Mouse (Mus musculus) hindbrain, embryonic 11.5 days (tissue): ENCODE data around the gene Fscn2. TPM values are rescaled to one million over a fixed set of nuclear protein-coding genes. Genes with fewer than 3 reads are reported as not detected.

Experiments used
- ATAC-seq: fragments of 200-750 bp; cut with Nextera tagmentation; 2 replicates; pipeline ENCODE4 v1.8.0; 2017; ENCODE audit warnings: mild to moderate bottlenecking, moderate TSS enrichment, moderate library complexity; ENCODE audit not compliant: low FRiP score
- DNase-seq: peaks from one replicate; pipeline ENCODE4 v3.0.0-alpha.2; 2015; ENCODE audit warnings: low spot score
- H3K27ac ChIP-seq: fragments of 300-500 bp; sonication (generic); 2 replicates; pipeline ENCODE4 v1.5.1; 2014; ENCODE audit warnings: mild to moderate bottlenecking, low read depth, low read length
- H3K27me3 ChIP-seq: fragments of 300-500 bp; sonication (generic); 2 replicates; pipeline ENCODE4 v1.6.1; 2014; ENCODE audit warnings: mild to moderate bottlenecking, low read length, moderate library complexity, mixed read lengths; ENCODE audit not compliant: control insufficient read depth, insufficient read depth
- H3K36me3 ChIP-seq: fragments of 300-500 bp; sonication (generic); 2 replicates; pipeline ENCODE4 v1.6.1; 2014; ENCODE audit warnings: mild to moderate bottlenecking, low read length, moderate library complexity, mixed read lengths; ENCODE audit not compliant: control insufficient read depth, insufficient read depth
- H3K4me1 ChIP-seq: fragments of 300-500 bp; sonication (generic); replicated peaks from 2 replicates; pipeline ENCODE4 v1.6.1; 2014; ENCODE audit warnings: low read length, mixed read lengths; ENCODE audit not compliant: control insufficient read depth, insufficient read depth
- H3K4me2 ChIP-seq: fragments of 300-500 bp; sonication (generic); replicated peaks from 2 replicates; pipeline ENCODE4 v1.6.1; 2014; ENCODE audit warnings: mild to moderate bottlenecking, low read depth, low read length
- H3K4me3 ChIP-seq: fragments of 300-500 bp; sonication (generic); 2 replicates; pipeline ENCODE4 v1.5.1; 2014; ENCODE audit warnings: low read depth, low read length
- H3K9ac ChIP-seq: fragments of 300-500 bp; sonication (generic); 2 replicates; pipeline ENCODE4 v1.6.1; 2014; ENCODE audit warnings: low read depth, low read length
- H3K9me3 ChIP-seq: fragments of 300-500 bp; sonication (generic); 2 replicates; pipeline ENCODE4 v1.6.1; 2016; ENCODE audit warnings: low read length; ENCODE audit not compliant: control insufficient read depth
- WGBS: fragments of 180-500 bp; shearing (Covaris S2); extraction: QIAGEN DNeasy Blood & Tissue Kit; methylation state at CpG from one replicate; pipeline ENCODE4 v1.1.7; 2014; 5-methylcytosine and 5-hydroxymethylcytosine counted together
- polyA plus RNA-seq: library from polyadenylated mRNA; unstranded; fragments of >200 nt; fragmentation: Nextera tagmentation; extraction: Ambion mirVana; gene quantifications from 2 replicates; pipeline ENCODE4 v1.2.1, GENCODE M21; 2014

Gene Fscn2
- polyA plus RNA-seq, 1 experiment from 2014 or later, result 1.1 TPM

DNA sequence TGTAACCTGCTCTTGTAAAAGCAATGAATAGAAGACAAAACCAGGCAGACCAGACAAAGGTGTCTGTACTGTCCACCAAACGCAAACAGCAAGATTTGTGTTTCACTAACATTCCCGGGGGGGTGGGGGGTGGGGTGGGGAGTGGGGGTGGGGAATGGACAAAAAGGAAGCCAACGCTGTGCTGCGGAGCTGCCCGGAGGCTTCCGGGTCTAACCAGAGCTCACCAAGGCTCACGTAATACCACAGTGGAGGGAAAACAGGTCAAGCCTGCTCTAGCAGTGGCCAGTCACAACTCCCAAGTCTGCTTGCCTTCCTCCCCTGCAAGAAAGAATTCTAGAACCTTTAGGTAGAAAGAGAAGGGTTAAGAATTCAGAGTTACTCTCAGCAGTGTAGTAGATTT lies 43.9 kb upstream of the Fscn2 start:
- no peak overlapping the region for H3K9ac ChIP-seq
- 57% methylated on average over 7 of the region's 7 CpGs for WGBS
- no peaks in the 10 kb centered on the region for H3K9me3 ChIP-seq
- peak overlapping the region; percentile 30; the same call in 1 of the 2 replicates for H3K27ac ChIP-seq
- no peaks in the 10 kb centered on the region for H3K36me3 ChIP-seq
- ATAC-seq (no peak), DNase-seq (no peak)
- H3K4me2 ChIP-seq, result no peak overlapping the region; the same call in 1 of the 2 replicates
- H3K4me3 ChIP-seq, result no peak overlapping the region
- H3K27me3 ChIP-seq, result no peaks in the 10 kb centered on the region
- peaks cover 12% of the 10 kb centered on the region for H3K4me1 ChIP-seq

DNA sequence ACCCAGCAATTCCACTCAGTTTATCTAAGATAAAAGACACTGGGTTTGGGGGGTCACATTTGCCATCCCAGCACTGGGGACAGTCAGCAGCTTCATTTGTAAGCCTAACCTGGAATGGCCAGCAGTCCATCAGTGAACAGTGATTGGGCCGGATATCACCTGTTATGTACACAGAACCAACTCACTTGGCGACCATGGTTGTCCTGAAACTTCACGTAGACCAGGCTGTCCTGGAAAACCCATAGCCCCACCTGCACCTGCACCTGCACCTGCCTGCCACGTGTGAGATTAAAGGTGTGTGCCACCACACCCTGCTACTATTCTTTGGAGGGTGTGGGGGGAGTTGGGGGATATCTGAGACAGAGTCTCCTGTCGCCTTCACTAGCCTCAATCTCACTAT lies 42.0 kb upstream of the Fscn2 start:
- no peaks in the 10 kb centered on the region for H3K9me3 ChIP-seq
- H3K4me1 ChIP-seq, result peaks cover 12% of the 10 kb centered on the region
- H3K4me3 ChIP-seq, result no peak overlapping the region
- no peak for ATAC-seq
- no peak for DNase-seq
- H3K4me2 ChIP-seq, result no peak overlapping the region
- no peaks in the 10 kb centered on the region for H3K36me3 ChIP-seq
- no peak overlapping the region for H3K27ac ChIP-seq
- H3K27me3 ChIP-seq, result no peaks in the 10 kb centered on the region
- H3K9ac ChIP-seq, result no peak overlapping the region
- 95% methylated on average over 5 of the region's 5 CpGs for WGBS

DNA sequence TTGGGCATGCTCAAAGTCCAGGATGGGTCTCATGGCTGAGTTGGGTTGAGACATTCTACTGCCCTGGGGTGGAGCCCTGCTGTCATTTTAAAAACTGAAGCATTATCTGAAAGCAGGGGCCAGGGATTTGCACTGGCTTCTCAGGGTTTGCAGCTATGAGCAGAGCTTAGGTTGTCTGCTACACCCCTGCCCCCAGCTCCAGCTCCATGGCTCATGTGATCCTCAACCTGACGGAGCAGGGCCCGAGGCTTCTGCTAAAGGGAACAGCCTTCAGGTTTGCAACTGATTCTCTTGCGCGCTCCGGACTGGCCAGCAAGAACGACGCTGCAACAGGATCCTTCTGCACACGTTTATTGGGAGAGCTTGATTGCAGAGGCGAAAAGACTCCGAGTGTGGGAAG lies 41.2 kb upstream of the Fscn2 start:
- DNase-seq (no peak), ATAC-seq (no peak)
- Histone ChIP-seq H3K36me3 (no peaks in the 10 kb centered on the region), H3K4me3 (no peak overlapping the region), H3K27ac (no peak overlapping the region), H3K27me3 (no peaks in the 10 kb centered on the region), H3K9ac (no peak overlapping the region), H3K4me1 (peaks cover 6% of the 10 kb centered on the region), H3K4me2 (no peak overlapping the region), H3K9me3 (no peaks in the 10 kb centered on the region)
- 97% methylated on average over 10 of the region's 10 CpGs for WGBS

DNA sequence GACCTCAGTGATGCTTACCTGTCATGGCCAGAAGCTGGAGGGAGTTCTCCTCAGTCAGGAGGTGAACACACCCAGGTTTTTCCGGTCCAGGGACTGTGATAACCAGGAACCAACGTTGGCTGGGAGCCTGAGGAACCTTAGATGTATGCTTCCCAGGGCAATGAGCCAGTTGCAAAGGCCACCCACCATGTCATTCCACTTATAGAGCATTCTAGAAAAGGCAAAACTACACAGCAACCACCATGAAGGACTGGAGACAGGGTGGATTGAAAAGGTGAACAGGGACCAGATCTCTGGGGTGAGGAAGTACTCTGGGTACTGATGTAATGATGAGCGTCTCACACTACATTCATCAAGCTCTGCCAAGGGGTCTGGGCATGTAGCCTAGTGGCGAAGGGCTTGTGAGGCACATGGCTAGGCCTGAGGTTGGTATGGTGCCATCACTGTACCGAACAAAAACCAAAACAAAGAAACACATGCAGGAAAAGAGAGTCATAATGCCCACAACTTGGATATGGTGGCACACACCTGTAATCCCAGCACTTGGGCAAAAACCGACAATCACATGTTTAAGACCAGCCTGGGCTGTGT lies 25.8 kb upstream of the Fscn2 start:
- no peak overlapping the region for H3K27ac ChIP-seq
- WGBS, result 85% methylated on average over 6 of the region's 6 CpGs

DNA sequence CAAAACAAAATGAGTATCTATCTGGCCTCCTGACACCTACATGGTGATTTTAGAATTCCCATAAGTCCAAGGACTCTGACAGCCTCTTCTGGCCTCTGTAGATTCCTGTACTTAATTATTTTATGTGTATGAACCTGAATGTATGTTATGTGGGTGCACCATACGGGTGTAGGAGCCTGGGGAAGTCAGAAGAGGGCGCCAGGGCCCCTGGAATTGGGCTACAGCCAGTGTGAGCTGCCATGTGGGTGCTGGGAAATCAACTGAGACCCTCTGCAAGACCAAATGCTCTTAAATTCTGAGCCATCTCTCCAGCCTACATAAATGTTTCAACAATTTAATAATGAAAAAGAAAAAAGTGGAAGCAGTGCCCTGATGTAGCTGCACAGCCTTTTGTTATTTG lies 23.9 kb upstream of the Fscn2 start:
- 41% methylated on average over 2 of the region's 2 CpGs for WGBS
- H3K9me3 ChIP-seq, result no peaks in the 10 kb centered on the region

More for the DNA sequence above, 25.8 kb upstream of the Fscn2 start:
- Histone ChIP-seq H3K4me1 (no peaks in the 10 kb centered on the region), H3K4me3 (no peak overlapping the region), H3K4me2 (no peak overlapping the region), H3K27me3 (no peaks in the 10 kb centered on the region), H3K36me3 (no peaks in the 10 kb centered on the region), H3K9me3 (no peaks in the 10 kb centered on the region), H3K9ac (no peak overlapping the region)
- DNase-seq (no peak), ATAC-seq (no peak)

DNA sequence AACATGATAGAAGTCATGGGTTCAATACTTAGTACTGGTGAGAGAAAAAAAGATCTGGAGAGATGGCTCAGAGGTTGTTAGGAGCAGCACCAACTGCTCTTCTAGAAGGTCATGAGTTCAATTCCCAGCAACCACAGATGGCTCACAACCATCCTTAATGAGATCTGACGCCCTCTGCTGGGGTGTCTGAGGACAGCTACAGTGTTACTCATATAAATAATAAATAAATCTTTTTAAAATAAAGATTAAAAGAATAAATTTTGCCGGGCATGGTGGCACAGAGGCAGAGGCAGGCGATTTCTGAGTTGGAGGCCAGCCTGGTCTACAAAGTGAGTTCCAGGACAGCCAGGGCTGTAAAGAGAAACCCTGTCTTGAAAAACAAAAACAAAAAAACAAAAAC lies 22.5 kb upstream of the Fscn2 start:
- Histone ChIP-seq H3K36me3 (no peaks in the 10 kb centered on the region), H3K27me3 (no peaks in the 10 kb centered on the region), H3K27ac (no peak overlapping the region), H3K9me3 (no peaks in the 10 kb centered on the region), H3K9ac (no peak overlapping the region), H3K4me3 (no peak overlapping the region), H3K4me2 (no peak overlapping the region), H3K4me1 (no peaks in the 10 kb centered on the region)
- ATAC-seq (no peak), DNase-seq (no peak)
- WGBS, result 74% methylated on average over 3 of the region's 3 CpGs

More for the DNA sequence above, 23.9 kb upstream of the Fscn2 start:
- Histone ChIP-seq H3K4me1 (no peaks in the 10 kb centered on the region), H3K27ac (no peak overlapping the region), H3K9ac (no peak overlapping the region), H3K4me2 (no peak overlapping the region), H3K36me3 (no peaks in the 10 kb centered on the region), H3K4me3 (no peak overlapping the region), H3K27me3 (no peaks in the 10 kb centered on the region)
- ATAC-seq (no peak), DNase-seq (no peak)

DNA sequence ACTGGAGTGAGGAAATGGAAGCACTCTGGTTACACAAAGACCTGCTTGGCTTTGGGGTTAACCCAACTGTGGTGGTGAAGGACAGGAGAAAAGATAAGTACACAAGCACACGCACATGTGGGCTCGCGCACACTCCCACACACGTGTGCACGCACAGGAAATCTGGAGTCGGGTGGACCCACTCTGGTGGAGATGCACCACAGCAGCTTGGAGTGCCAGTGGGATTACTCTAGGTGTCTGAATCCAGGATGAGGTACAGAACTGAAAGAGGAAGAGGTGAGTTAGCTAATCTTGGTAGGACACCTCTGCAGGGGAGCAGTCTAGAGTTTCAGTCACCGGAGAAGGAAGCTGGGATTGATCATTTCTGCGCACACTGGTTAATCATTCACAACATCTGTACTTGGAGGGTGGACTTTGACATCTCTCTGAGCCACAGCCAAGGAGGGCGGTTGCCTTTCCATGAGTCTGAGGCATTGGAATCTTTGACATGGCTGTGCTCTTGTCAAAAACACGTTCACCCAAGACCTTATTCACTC lies 21.3 kb upstream of the Fscn2 start:
- Histone ChIP-seq H3K27me3 (no peaks in the 10 kb centered on the region), H3K27ac (no peak overlapping the region), H3K9ac (no peak overlapping the region), H3K4me1 (no peaks in the 10 kb centered on the region), H3K4me2 (no peak overlapping the region), H3K36me3 (0 out of 2 replicates have a peak, but pooled peaks cover under 1% of the 10 kb centered on the region), H3K9me3 (no peaks in the 10 kb centered on the region), H3K4me3 (no peak overlapping the region)
- ATAC-seq (no peak), DNase-seq (no peak)
- 85% methylated on average over 10 of the region's 10 CpGs for WGBS

DNA sequence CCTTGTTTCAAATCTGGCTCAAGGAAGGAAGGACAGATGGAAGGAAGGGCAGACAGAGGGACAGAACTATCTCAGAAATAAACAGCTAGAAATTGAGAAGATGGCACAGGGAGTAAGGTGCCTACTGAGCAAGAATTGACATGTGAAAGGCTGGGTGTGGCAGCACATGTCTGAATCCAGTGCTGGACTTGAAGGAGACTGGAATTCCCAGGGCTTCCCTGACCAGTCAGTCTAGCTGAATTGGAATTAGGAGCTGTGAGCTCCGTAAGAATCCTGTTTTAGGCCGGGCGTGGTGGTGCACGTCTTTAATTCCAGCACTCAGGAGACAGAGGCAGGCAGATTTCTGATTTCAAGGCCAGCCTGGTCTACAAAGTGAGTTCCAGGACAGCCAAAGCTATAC lies 19.7 kb upstream of the Fscn2 start:
- Histone ChIP-seq H3K27me3 (no peaks in the 10 kb centered on the region), H3K4me2 (no peak overlapping the region), H3K36me3 (0 out of 2 replicates have a peak, but pooled peaks cover 6% of the 10 kb centered on the region), H3K9ac (no peak overlapping the region), H3K27ac (no peak overlapping the region), H3K9me3 (no peaks in the 10 kb centered on the region), H3K4me3 (no peak overlapping the region), H3K4me1 (no peaks in the 10 kb centered on the region)
- 90% methylated on average over 4 of the region's 4 CpGs for WGBS
- ATAC-seq, result no peak
- no peak for DNase-seq

DNA sequence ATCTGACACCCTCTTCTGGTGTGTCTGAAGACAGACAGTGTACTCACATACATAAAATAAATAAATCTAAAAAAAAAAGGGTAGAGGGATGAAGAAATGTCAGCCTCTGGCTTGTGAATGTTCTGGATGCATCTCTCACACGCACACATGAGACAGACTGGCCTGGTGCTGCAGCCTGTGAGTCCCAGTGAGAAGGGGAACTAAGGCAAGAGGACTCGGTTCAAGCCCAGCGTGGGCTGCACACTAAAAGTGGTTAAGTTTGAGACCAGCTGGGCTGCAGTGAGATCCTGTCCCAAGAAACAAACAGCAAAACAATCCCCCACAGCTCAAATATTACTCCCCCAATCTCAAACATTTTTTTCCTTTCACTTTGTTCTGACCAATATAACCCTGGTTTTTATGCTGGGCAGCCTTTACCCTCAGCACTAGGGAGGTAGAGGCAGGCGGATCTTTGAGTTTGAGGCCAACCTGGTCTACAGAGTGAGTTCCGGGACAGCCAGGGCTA lies 18.6 kb upstream of the Fscn2 start:
- 91% methylated on average over 5 of the region's 5 CpGs for WGBS
- H3K4me2 ChIP-seq, result no peak overlapping the region
- H3K4me3 ChIP-seq, result no peak overlapping the region
- no peak overlapping the region for H3K9ac ChIP-seq
- H3K4me1 ChIP-seq, result no peaks in the 10 kb centered on the region
- ATAC-seq (no peak), DNase-seq (no peak)
- no peaks in the 10 kb centered on the region for H3K27me3 ChIP-seq
- H3K9me3 ChIP-seq, result no peaks in the 10 kb centered on the region
- no peak overlapping the region for H3K27ac ChIP-seq
- H3K36me3 ChIP-seq, result 0 out of 2 replicates have a peak, but pooled peaks cover 6% of the 10 kb centered on the region
